Mouse (Mus musculus) brain, adult 2 months (tissue): ENCODE measurements around the gene Ern1.

Experiments
- DNase-seq: peaks from one replicate; pipeline ENCODE4 v3.0.0; 2011; ENCODE audit warnings: low read depth, low spot score

The Ern1 gene

GRCm38 (mm10) chr11:106487733-106488115, at the start of gene Ern1:
Ern1 (minus strand) TSS chr11:106487852.
- peak; percentile 97 for DNase-seq

DNA sequence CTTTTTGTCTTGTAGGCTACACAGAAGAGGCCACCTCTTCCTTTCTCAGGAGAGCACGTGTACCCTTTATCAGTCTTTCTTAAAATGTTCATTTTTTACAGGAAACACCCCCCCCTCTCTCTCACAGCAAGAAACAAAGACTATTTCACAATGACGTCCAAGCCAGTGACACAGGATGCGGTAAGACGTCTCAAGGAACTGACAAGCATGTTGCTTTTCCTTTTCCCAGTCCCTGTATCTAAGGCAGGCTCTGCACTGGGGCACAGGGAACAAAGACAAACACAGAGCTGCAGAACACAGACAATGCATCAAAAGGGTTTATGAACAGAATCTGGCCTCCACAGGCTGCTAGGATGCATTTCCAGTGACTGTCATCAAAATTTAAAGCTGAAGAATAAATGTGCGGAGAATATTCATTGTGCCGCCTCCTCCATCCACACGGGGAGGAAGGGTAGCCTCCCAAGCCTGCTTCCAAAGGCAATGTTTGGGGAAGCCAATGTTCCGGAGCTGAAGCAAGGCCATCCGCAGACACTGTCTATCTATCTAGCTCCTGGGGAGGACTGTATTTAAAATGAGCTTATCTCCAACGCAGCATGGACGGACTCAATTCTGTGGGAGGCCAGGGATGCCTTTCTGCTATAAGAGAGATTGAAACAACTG, 48.7 kb upstream of the Ern1 start:
- peak; percentile 64 for DNase-seq

DNA sequence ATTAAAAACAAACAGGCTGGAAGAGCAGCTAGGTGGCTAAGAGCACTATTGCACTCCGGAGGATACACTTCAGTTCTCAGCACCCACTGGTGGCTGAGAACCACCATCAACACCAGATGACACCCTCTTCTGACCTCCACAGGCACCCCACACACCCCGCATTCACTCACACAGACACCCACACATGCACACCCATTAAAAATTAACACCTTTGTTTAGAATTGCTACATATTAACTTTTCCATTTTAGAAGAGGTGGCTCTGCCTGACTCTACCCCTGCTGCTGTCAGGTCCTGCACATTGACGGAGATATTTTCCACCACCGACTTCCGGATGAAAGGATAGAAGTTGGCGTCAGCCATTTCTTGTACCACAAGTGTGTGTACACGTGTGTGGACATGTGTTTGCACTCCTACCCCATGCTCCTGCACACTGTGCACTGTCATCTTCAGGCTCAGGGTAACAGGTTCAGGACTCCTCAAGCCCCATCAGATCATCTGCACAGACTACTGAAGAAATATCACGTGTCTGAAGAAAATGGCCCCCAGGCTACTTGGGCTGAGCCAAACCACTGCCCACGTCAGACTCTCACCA, 48.1 kb upstream of the Ern1 start:
- no peak for DNase-seq

DNA sequence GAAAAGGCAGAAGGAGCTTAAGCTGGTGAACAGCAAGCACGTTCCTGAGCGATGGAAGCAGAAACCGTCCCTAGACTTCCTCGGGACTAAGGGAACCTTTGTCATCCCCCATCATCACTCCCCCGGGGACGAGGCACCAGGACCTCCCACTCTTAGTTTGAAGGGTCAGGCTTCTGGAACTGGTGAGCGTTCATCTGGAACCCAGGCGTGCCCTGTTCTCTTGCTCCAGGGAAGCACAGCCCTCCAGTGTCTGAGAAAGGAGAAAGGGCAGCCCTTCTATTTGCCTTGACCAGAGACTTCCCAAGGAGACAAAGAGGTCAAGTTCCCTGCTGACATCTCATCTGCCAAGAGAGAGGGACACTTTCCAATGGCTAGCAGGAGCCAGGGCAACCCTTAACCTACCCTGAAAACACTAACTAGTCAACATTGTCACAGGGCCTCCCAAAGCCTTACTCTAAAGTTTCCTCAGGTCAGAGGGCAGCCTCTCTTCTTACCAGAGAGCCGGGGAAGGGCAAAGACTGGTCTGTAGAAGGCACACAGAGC, 44.7 kb upstream of the Ern1 start:
- DNase-seq: no peak

- no peak for DNase-seq
Observed at GRCm38 (mm10) chr11:106529786-106530185, 42.1 kb upstream of the Ern1 start.

DNA sequence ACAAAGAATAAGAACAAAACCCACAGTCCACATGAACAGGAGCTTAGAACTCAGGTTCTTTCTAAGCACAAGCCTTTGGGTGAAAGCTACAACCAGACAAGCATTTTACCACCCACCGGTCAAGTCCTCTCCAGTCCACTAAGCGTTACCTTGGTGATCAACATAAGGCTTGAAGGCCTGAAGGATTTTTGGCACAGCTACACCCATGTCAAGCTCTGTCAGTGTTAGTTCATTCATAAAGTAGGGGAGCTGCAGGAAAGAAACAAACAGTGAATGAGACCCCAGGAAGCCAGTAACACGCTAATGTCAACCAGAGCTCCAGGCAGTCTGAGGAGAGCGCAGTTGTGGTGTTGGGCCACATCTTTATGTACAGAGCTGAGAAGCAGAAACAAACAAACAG, 41.5 kb upstream of the Ern1 start:
- no peak for DNase-seq

- DNase-seq: no peak
Observed at GRCm38 (mm10) chr11:106527926-106528325, 40.3 kb upstream of the Ern1 start.

DNA sequence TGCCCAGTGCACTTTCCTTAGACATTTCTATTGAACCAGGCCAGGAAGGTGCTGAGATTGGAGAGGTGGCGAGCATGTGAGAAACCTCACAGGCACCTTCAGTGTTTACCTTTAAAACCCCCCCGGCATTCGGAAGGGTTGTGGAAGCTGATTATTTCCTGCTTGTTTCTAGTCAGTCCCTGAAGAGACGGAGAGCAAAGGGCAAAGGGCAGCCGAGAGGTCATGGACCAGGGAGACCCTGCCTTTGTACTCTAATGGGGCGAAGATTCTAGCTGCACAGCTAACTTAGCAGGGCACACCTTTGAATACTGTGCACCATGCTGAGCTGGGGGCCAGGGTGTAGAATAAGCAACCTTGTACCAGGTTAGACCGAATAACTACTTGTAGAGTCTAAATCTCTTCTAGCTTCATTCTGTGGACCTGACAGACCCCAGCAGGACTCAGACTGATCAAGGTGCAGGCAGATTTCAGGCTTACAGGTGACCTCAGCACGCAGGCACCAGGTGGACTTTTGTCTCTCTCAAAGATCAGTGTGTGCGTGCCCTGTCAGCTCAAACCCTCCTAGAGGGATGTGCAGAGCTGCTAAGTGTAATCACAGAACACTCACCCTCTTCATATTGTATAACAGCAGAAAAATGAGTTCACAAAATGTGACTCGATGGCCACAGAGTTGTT, 39.6 kb upstream of the Ern1 start:
- no peak for DNase-seq

GRCm38 (mm10) chr11:106522538-106522937, 34.9 kb upstream of the Ern1 start:
- no peak for DNase-seq

- no peak for DNase-seq
Observed at GRCm38 (mm10) chr11:106521612-106522011, 34.0 kb upstream of the Ern1 start.

DNA sequence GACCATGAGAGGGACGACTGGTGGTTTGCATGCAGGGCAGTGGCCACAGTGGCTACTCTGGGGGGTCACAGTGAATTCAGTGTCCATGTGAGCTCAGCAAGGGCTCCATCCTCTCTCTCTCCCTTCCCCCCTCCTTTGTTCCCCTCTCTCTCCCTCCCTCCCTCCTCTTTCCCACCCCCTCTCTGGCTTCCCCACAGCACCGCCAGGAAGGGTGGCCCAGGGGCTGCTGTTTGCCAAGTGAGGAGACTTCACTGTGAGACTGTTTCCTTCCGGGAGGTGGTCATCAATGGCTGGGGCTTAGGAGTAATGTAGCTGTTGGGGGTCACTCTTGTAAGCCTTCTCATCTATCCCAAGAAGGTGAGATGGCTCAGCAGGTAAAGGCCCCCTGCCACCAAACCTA, 32.8 kb upstream of the Ern1 start:
- DNase-seq: no peak

GRCm38 (mm10) chr11:106519519-106519918, 31.9 kb upstream of the Ern1 start:
- no peak for DNase-seq

GRCm38 (mm10) chr11:106518391-106518790, 30.7 kb upstream of the Ern1 start:
- DNase-seq: no peak

DNA sequence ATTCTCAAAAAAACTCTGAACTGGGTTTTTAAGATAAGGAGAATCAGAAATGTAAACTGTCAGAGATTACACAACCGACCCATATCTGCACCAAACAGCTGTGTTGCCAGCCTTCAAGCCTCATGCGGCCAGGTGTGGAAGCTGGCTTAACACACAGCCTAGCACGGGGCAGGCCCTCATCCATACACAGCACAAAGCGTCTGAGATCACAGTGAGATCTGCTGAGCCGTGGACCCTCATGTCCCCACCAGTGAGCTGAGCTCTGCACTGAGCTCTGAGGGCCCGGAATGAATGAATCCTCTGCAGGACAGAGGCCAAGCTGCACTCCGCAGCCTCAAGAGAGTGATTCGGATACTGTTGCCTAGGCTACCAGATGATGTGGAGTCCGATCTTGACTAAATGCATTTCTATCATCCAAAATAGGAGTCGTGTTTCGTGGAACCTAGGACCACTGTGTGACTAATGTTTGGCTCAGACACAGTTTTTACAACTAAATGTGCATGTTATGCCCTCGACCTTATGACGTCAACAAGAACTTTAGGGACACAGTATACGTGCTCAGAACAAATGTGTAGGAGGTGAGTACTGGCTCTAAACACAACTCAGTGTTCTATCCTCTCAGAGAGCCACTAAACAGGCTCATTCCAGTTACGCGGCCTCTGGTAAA, 27.6 kb upstream of the Ern1 start:
- DNase-seq: peak; percentile 64

DNA sequence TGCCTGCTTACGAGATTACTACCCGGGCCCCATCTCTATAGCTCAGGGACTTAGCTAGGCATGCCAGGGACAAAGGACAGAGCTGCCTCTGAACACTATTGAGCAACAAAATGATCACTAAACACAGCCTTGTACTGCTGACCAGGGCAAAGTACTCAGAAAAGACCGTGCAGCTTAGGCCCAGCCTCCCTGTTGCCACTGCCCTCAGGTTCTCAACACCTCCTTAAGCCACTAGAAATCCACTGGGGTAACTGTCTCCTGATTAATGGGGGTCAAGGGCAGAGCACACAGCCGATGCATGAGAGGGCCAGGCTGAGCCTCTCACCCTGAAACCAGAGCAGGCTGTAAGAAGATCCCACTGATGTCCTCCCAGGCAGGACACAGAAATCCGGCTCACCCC, 26.8 kb upstream of the Ern1 start:
- no peak for DNase-seq

GRCm38 (mm10) chr11:106513166-106513565, 25.5 kb upstream of the Ern1 start:
- peak; percentile 59 for DNase-seq

DNA sequence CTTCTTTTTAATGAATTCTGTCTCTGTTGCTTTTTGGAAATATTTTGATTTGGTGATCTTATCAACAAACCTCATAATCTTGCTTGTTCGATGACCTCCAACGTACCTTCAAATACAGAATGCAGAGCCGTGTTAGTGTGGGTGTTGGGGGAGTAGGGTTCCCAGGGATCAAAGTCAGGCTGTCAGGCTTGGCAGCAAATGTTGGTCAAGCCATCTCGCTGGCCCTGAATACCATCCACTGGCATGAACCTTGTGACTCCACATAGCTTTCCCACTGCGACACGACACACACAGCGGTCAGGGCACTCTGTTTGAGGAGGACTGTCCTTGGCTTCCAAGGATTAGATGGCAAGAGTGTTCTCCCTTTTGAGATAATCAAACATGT, 24.3 kb upstream of the Ern1 start:
- DNase-seq: no peak

DNA sequence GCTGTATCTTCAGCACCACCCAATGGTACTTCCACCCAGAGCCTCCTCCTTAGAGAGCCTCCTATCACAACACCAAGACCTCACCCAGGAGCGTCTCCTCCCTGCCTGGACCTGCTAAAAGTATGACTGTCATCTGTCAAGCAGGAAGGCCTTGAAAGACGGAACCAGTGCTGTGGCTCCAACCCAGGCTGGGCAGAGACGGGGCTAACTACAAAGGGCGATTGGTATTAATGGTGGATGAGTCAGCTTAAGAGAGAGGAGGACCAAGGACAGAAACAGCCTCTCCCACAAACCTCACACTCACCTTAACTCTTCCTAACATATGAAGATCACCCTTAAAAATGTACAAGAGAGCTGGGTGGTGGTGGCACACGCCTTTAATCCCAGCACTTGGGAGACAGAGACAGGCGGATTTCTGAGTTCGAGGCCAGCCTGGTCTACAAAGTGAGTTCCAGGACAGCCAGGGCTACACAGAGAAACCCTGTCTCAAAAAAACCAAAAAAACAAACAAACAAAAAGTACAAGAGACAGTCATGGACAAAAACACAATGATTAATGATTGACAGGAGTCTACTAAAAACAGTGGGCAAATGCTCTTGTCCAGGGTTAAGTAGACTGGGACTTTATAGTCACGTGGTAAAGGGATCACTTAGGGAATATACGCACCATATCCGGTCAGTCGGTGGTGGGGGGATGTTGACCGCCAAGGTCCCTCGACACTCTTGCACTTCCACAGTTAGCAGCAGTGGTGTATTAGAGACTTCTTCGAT, 23.8 kb upstream of the Ern1 start:
- no peak for DNase-seq

DNA sequence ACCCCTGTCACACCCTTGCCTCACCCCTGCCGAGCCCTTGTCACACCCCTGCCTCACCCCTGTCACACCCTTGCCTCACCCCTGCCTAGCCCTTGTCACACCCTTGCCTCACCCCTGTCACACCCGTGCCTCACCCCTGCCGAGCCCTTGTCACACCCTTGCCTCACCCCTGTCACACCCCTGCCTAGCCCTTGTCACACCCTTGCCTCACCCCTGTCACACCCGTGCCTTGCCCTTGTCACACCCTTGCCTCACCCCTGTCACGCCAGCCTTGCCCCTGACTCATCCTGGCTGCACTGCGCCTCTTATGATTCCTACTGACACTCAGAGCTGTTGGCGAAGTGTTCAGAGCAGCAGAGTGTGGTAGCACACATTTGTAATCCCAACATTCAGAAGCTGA, 20.0 kb upstream of the Ern1 start:
- DNase-seq: no peak

GRCm38 (mm10) chr11:106506211-106506610, 18.6 kb upstream of the Ern1 start:
- no peak for DNase-seq

DNA sequence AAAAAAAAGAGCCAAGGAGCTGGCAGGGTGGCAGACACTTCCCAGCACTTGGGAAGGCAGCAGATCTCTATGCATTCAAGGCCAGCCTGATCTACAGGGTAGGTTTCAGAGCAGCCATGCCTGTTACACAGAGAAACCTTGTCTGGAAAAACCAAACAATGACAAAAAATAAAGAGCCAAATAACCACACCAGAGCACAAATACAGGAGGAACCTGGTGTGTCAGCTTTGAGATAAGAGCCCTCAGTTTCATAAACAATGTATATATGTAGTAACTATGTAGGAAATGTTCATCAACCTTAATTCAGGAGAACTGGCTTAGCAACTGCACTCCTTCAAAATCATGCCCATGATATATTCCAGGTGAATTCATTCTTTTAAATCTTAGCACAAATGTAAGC, 16.5 kb upstream of the Ern1 start:
- DNase-seq: no peak

DNA sequence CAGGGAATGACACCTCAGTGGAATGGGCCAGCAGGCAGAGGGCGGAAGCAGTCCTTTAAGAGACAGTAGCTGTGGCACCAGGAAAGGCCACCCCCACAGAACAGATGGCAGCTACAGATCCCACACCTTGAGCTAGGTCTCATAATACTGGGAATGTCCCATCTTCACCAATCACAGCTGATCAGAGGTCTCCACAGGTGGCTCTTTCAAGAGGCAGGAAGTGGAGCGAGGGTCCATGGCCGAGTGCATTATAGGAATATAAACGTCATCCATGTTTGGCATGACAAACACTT, 15.7 kb upstream of the Ern1 start:
- peak; percentile 89 for DNase-seq
